Mouse (Mus musculus) midbrain, embryonic 15.5 days (tissue): ENCODE measurements around the gene Uqcc1. TPM values are rescaled to one million over a fixed set of nuclear protein-coding genes. Genes with fewer than 3 reads are reported as not detected.
A peak's percentile ranks its signal among the peaks of the same experiment; 100 is the strongest.
"Not testable (repeated sequence)": the region's sequence is repeated elsewhere in the genome, so short reads cannot be mapped to it uniquely, and the experiment has no call there.

Experiments used
- ATAC-seq: fragments of 200-750 bp; cut with Nextera tagmentation; replicated peaks from 2 replicates; pipeline ENCODE4 v1.8.0; 2017; ENCODE audit warnings: moderate TSS enrichment
- H3K27ac ChIP-seq: fragments of 300-500 bp; sonication (generic); 2 replicates; pipeline ENCODE4 v1.5.1; 2015; ENCODE audit warnings: mild to moderate bottlenecking, inconsistent platforms
- H3K27me3 ChIP-seq: fragments of 300-500 bp; sonication (generic); replicated peaks from 2 replicates; pipeline ENCODE4 v1.6.1; 2015; ENCODE audit warnings: inconsistent platforms
- H3K36me3 ChIP-seq: fragments of 300-500 bp; sonication (generic); replicated peaks from 2 replicates; pipeline ENCODE4 v1.6.1; 2015; ENCODE audit warnings: inconsistent platforms
- H3K4me1 ChIP-seq: fragments of 300-500 bp; sonication (generic); 2 replicates; pipeline ENCODE4 v1.6.1; 2015; ENCODE audit warnings: inconsistent platforms
- H3K4me2 ChIP-seq: fragments of 300-500 bp; sonication (generic); 2 replicates; pipeline ENCODE4 v1.6.1; 2015; ENCODE audit warnings: inconsistent platforms, mild to moderate bottlenecking, moderate library complexity
- H3K4me3 ChIP-seq: fragments of 300-500 bp; sonication (generic); 2 replicates; pipeline ENCODE4 v1.5.1; 2015; ENCODE audit warnings: mild to moderate bottlenecking, inconsistent platforms
- H3K9ac ChIP-seq: fragments of 300-500 bp; sonication (generic); 2 replicates; pipeline ENCODE4 v1.6.1; 2015; ENCODE audit warnings: mild to moderate bottlenecking, inconsistent platforms
- H3K9me3 ChIP-seq: fragments of 300-500 bp; sonication (generic); 2 replicates; pipeline ENCODE4 v1.6.1; 2016; ENCODE audit warnings: inconsistent platforms
- WGBS: fragments of 180-500 bp; shearing (Covaris S2); methylation state at CpG from one replicate; pipeline ENCODE4 v1.1.7; 2015; ENCODE audit warnings: mixed read lengths; 5-methylcytosine and 5-hydroxymethylcytosine counted together
- polyA plus RNA-seq: library from polyadenylated mRNA; unstranded; fragments of >200 nt; fragmentation: Nextera tagmentation; extraction: Ambion mirVana; gene quantifications from 2 replicates; pipeline ENCODE4 v1.2.1, GENCODE M21; 2015

The Uqcc1 gene
- polyA plus RNA-seq, 1 experiment from 2014 or later = 68.8 TPM

DNA sequence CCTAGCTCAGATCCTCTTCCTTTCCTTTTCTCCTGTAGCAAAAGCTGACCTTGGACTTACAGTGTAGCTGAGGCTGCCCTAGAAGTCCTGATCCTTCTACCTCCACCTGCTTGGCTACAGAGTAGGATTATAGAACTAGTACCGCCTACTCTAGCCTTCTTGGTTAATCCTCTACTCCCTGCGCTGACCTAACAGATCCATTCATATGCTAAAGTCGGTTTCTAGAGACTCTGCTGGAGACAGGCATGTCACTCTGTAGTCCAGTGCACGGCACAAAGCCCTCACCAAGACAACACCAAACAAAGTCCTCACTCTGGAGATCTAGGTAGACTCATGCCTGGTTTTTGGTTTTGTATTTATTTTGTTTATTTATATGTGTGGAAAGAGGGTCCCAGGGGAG, 16.4 kb upstream of the Uqcc1 start:
- Histone ChIP-seq H3K4me1 (peaks cover 14% of the 10 kb centered on the region), H3K36me3 (no peaks in the 10 kb centered on the region), H3K27me3 (0 out of 2 replicates have a peak, but pooled peaks cover 2% of the 10 kb centered on the region), H3K27ac (no peak overlapping the region), H3K9ac (no peak overlapping the region), H3K9me3 (no peaks in the 10 kb centered on the region), H3K4me3 (no peak overlapping the region), H3K4me2 (no peak overlapping the region)
- 2% methylated on average over 4 of the region's 4 CpGs for WGBS
- no peak for ATAC-seq

DNA sequence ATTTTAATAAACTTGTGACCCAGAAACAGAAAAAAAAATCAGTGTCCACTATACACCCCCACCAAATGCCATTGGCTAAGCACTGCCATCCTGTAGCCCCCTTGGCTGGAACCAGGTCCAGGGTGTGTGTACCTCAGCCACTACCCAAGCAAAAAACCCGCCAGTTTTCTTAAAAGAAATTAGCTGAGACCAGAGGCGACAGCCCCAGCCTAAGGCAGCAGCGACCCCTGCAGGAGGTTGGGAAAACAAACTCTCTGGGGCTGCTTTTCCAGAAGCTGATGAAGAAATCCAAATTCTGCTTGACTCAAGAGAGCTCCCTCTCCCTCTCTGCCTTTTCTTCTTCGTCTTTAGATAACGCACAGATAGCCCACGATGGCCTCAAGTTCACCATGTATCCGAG, 16.0 kb upstream of the Uqcc1 start:
- Histone ChIP-seq H3K9me3 (no peaks in the 10 kb centered on the region), H3K4me2 (no peak overlapping the region), H3K27ac (no peak overlapping the region), H3K9ac (no peak overlapping the region), H3K4me1 (peaks cover 14% of the 10 kb centered on the region), H3K36me3 (no peaks in the 10 kb centered on the region), H3K27me3 (0 out of 2 replicates have a peak, but pooled peaks cover 2% of the 10 kb centered on the region), H3K4me3 (no peak overlapping the region)
- WGBS = 4% methylated on average over 7 of the region's 7 CpGs
- ATAC-seq = no peak

- no peak overlapping the region for H3K4me3 ChIP-seq
- ATAC-seq = no peak
- WGBS = 61% methylated on average over 5 of the region's 5 CpGs
- no peak overlapping the region for H3K27ac ChIP-seq
- H3K9ac ChIP-seq = no peak overlapping the region
- no peaks in the 10 kb centered on the region for H3K36me3 ChIP-seq
- H3K27me3 ChIP-seq = 0 out of 2 replicates have a peak, but pooled peaks cover 2% of the 10 kb centered on the region
- no peaks in the 10 kb centered on the region for H3K9me3 ChIP-seq
- peaks cover 14% of the 10 kb centered on the region for H3K4me1 ChIP-seq
- no peak overlapping the region for H3K4me2 ChIP-seq
Observed at GRCm38 (mm10) chr2:155945580-155945979, 15.5 kb upstream of the Uqcc1 start.

DNA sequence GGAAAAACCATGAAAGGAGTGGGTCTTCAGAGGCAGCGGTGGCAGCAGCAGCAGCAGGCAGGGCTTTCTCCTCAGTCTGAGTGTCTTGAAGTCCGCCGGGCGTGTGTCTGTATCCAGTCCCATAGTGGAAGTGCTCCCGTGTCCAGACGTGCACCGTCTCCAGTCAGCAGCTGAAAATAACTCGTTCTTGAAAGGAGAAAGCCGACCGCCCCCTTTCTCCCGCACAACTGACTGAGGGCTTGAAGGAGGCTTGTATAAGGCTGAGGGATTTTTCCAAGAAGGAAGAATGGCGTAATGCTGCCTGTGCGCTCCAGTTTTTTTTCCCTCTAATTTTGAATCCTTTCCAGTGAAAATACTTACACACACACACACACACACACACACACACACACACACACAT, 15.0 kb upstream of the Uqcc1 start, which contains the start of gene Gdf5:
Gdf5 (minus strand) TSS at position 244 of the 400 bp plus-strand sequence.
- Histone ChIP-seq H3K36me3 (no peaks in the 10 kb centered on the region), H3K4me1 (peaks cover 14% of the 10 kb centered on the region), H3K4me2 (no peak within 1 kb of the TSS), H3K27me3 (0 out of 2 replicates have a peak, but pooled peaks cover 2% of the 10 kb centered on the region), H3K27ac (no peak within 1 kb of the TSS), H3K9ac (no peak within 1 kb of the TSS), H3K4me3 (no peak within 1 kb of the TSS), H3K9me3 (no peaks in the 10 kb centered on the region)
- no peak for ATAC-seq
- WGBS = 38% methylated on average over 13 of the region's 13 CpGs

GRCm38 (mm10) chr2:155944685-155945084, 14.6 kb upstream of the Uqcc1 start:
- H3K9ac ChIP-seq = no peak overlapping the region
- 72% methylated on average over 4 of the region's 4 CpGs for WGBS
- H3K4me3 ChIP-seq = no peak overlapping the region
- H3K27ac ChIP-seq = no peak overlapping the region
- no peak for ATAC-seq
- H3K27me3 ChIP-seq = 0 out of 2 replicates have a peak, but pooled peaks cover 2% of the 10 kb centered on the region
- no peaks in the 10 kb centered on the region for H3K36me3 ChIP-seq
- H3K9me3 ChIP-seq = no peaks in the 10 kb centered on the region
- peaks cover 14% of the 10 kb centered on the region for H3K4me1 ChIP-seq
- no peak overlapping the region for H3K4me2 ChIP-seq

DNA sequence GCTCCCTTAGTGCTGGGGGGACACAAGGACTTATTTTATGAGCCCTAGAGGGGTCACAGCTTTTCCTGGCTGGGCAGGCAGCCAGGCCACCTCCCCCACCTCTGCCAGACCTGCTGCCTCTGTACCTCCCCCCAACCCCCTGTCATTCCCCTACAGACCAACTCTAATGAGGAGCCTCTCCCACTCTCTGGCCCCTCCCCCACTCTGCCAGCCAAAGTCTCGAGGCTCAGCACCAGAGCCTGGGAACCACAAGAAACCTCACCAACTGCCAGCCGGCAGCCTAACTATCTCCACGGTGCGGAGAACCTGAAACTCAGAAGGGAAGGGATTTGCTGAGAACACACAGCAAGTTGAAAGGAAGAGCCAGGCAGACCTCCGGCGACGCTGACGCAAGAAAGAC, 13.4 kb upstream of the Uqcc1 start:
- Histone ChIP-seq H3K27me3 (0 out of 2 replicates have a peak, but pooled peaks cover 2% of the 10 kb centered on the region), H3K9me3 (no peaks in the 10 kb centered on the region), H3K4me1 (peaks cover 14% of the 10 kb centered on the region), H3K4me2 (peak overlapping the region; percentile 28), H3K27ac (no peak overlapping the region), H3K36me3 (no peaks in the 10 kb centered on the region), H3K9ac (no peak overlapping the region), H3K4me3 (no peak overlapping the region)
- no peak for ATAC-seq
- WGBS = 2% methylated on average over 8 of the region's 8 CpGs

DNA sequence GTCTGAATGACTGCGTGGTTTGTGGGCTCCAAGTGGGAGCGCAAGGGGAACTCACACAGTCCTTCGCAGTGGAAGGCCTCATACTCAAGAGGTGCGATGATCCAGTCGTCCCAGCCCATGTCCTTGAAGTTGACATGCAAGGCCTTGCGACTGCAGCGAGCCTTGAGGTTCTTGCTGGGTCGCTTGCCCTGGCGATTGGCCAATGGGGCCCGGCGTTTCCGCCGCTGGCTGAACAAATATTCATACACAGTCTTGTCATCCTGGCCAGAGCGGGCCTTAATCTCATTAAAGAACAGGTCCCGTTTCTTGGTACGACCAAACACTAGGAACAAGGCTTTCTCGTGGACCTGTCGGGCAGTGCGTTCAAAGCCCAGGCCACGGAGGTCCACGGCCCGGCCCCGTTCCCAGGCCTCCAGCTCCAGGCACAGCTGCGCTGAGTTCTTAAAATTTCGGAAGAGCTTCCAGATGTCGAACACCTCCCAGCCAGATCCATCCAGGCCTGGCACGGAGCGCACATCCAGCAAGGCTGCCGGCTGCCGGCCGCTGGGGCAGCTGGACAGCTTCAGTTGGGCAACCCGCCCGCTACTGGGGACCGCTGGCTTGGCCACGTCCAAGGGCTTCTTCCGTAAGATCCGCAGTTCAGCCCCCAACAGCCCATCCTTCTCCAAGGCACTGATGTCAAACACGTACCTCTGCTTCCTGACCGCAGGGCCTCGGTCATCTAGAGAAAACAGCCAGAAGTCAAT, 11.8 kb upstream of the Uqcc1 start:
- Histone ChIP-seq H3K36me3 (no peaks in the 10 kb centered on the region), H3K9me3 (no peaks in the 10 kb centered on the region), H3K9ac (no peak overlapping the region), H3K4me3 (no peak overlapping the region), H3K4me2 (no peak overlapping the region), H3K27ac (no peak overlapping the region), H3K4me1 (peaks cover 14% of the 10 kb centered on the region), H3K27me3 (0 out of 2 replicates have a peak, but pooled peaks cover 2% of the 10 kb centered on the region)
- no peak for ATAC-seq
- whole genome bisulfite sequencing = 92% methylated on average over 40 of the region's 40 CpGs

GRCm38 (mm10) chr2:155940681-155941080, 10.6 kb upstream of the Uqcc1 start, which contains the start of gene Gm15557:
TSS of gene Gm15557 (plus strand) at chr2:155940728.
- Histone ChIP-seq H3K27ac (no peak within 1 kb of the TSS), H3K36me3 (no peaks in the 10 kb centered on the region), H3K4me1 (peaks cover 14% of the 10 kb centered on the region), H3K9ac (no peak within 1 kb of the TSS), H3K4me2 (no peak within 1 kb of the TSS), H3K9me3 (no peaks in the 10 kb centered on the region), H3K4me3 (no peak within 1 kb of the TSS), H3K27me3 (0 out of 2 replicates have a peak, but pooled peaks cover 2% of the 10 kb centered on the region)
- no peak for ATAC-seq
- 91% methylated on average over 3 of the region's 3 CpGs for WGBS

- 83% methylated on average over 7 of the region's 7 CpGs for WGBS
Observed at GRCm38 (mm10) chr2:155939897-155940529, 9.9 kb upstream of the Uqcc1 start.

GRCm38 (mm10) chr2:155928711-155929345, 1.3 kb downstream of the Uqcc1 start:
- no peak for ATAC-seq
- Histone ChIP-seq H3K4me1 (peaks cover 22% of the 10 kb centered on the region), H3K9me3 (no peaks in the 10 kb centered on the region), H3K27ac (no peak overlapping the region), H3K36me3 (no peaks in the 10 kb centered on the region), H3K27me3 (no peaks in the 10 kb centered on the region), H3K9ac (no peak overlapping the region), H3K4me3 (peak overlapping the region; percentile 69), H3K4me2 (peak overlapping the region; percentile 85)
- WGBS = 77% methylated on average over 7 of the region's 7 CpGs

More at GRCm38 (mm10) chr2:155939897-155940529, 9.9 kb upstream of the Uqcc1 start:
- Histone ChIP-seq H3K27me3 (0 out of 2 replicates have a peak, but pooled peaks cover 2% of the 10 kb centered on the region), H3K4me3 (no peak overlapping the region), H3K4me1 (peaks cover 12% of the 10 kb centered on the region), H3K27ac (no peak overlapping the region), H3K9ac (no peak overlapping the region), H3K4me2 (no peak overlapping the region), H3K36me3 (no peaks in the 10 kb centered on the region), H3K9me3 (no peaks in the 10 kb centered on the region)
- ATAC-seq = no peak

DNA sequence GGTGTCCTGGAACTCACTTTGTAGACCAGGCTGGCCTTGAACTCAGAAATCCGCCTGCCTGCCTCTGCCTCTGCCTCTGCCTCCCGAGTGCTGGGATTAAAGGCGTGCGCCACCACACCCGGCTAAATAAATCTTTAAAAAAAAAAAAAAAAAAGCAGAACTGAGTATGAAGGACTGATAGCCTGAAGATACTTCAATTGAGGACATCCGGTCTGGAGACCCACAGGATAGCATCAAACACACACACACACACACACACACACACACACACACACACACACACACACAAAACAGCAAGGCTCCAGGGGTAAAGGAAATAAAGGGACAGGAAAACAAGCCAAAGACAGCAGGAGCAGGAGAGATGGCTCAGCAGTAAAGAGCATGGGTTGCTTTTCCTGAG, 4.9 kb downstream of the Uqcc1 start:
- H3K4me2 ChIP-seq, H3K9ac ChIP-seq, ATAC-seq, H3K27me3 ChIP-seq, H3K9me3 ChIP-seq, H3K36me3 ChIP-seq, H3K4me3 ChIP-seq, H3K27ac ChIP-seq: not testable (repeated sequence)
- H3K4me1 ChIP-seq = peaks cover 17% of the 10 kb centered on the region
- WGBS = 92% methylated on average over 5 of the region's 6 CpGs

GRCm38 (mm10) chr2:155923143-155923542, 7.0 kb downstream of the Uqcc1 start:
- no peak overlapping the region for H3K4me3 ChIP-seq

More at GRCm38 (mm10) chr2:155923143-155923542, 7.0 kb downstream of the Uqcc1 start:
- H3K27me3 ChIP-seq = no peaks in the 10 kb centered on the region
- 0 out of 2 replicates have a peak, but pooled peaks cover 6% of the 10 kb centered on the region for H3K36me3 ChIP-seq
- H3K9ac ChIP-seq = no peak overlapping the region
- ATAC-seq = no peak
- no peaks in the 10 kb centered on the region for H3K9me3 ChIP-seq
- peaks cover 6% of the 10 kb centered on the region for H3K4me1 ChIP-seq
- 94% methylated on average over 7 of the region's 7 CpGs for WGBS
- H3K27ac ChIP-seq = no peak overlapping the region
- H3K4me2 ChIP-seq = no peak overlapping the region
